Mouse (Mus musculus): ENCODE data around the gene Fbxo11. TPM values are rescaled to one million over a fixed set of nuclear protein-coding genes. Genes with fewer than 3 reads are reported as not detected.

Gene Fbxo11
- polyA plus RNA-seq (2017; shearing (Covaris generic)), result 17.0 TPM

DNA sequence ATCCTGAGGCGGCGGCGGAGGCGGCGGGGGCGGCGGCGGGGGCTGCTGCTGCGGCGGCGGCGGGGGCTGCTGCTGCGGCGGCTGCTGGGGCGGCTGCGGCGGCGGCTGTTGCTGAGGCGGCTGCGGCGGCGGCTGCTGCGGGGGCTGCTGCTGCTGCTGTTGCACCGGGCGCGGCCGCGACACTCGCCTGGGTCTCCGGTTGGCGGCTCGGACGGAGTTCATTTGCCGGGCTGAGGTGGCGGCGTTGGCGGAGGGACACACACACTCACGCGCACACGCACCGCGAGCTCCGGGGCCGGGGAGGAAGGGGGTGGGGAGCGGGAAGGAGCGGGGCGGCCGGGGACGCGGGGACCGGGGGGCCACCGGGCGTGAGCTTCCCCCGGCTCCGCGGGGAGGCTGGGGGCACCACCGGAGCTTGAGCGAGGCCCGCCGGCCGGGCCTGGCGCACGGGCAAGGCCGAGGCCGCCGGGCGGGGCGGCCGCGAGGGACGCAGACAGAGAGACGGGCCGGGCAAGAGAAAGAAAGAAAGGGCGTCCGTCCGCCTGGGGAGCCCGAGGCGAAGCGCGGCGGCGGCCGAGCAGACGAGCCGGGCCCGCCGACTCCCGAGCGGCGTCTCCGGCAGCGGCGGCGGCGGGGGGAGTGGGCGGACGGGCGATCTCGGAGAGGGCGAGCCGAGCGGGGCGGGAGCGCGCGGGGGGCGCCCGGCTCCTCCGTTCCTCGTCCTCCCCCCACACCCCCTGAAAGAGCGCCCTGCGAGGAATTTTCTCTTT, at the start of gene Fbxo11:
Gene Fbxo11, minus strand, starts transcription at position 261 of the 770 bp plus-strand sequence.

DNA sequence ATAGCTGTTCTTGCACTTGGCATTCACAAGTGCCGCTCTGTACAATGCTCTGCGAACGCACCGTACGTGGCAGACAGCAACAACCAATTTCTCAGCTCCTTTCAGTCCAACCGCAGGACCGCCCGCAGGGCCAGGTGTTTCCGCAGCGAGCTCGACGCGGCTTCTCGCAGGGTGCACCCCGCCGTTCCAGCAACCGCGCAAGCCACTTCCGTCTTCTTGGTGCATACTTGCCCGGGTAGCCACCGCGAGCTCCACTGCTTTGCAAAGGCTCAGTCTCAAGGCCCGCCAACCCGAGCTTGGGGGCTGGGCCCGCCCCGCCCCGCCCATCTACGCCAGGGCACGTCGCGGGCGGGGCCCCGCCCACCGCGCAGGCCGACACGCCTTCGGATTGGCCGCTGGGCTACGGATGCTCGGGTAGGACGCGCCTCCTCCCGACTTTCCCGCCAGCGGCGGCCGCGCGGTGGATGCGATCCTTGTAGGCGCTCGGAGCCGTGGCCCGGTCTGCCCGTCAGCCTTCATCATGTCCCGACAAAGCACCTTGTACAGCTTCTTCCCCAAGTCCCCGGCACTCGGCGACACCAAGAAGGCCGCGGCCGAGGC, 90.4 kb downstream of the Fbxo11 start, which contains the start of gene Msh6:
Gene Msh6, plus strand, starts transcription at position 434 of the 600 bp plus-strand sequence.

Other genes with a start within 250 kb of the Fbxo11 start
- not detected for gene Rpl36-ps4, start 144.3 kb downstream of the Fbxo11 start, polyA plus RNA-seq (2017; shearing (Covaris generic))
- 22.3 TPM for gene Msh6, start 90.2 kb downstream of the Fbxo11 start, polyA plus RNA-seq (2017; shearing (Covaris generic))